Mouse (Mus musculus) liver (tissue): ENCODE measurements at regions not wholly inside any gene's neighbourhood (a gene's known extent, or its start where the extent isn't known, plus 50 kb on each side); places are given as distances from the start of the nearest gene placed in this dataset.
"Not testable (repeated sequence)": the region's sequence is repeated elsewhere in the genome, so short reads cannot be mapped to it uniquely, and the experiment has no call there.

Experiments used
- DNase-seq: peaks from one replicate; pipeline ENCODE4 v3.0.0-alpha.2; 2020; ENCODE audit warnings: mixed read lengths

- DNase-seq: no peak
Measured at GRCm38 (mm10) chr8:37048912-37049692, 55.7 kb downstream of the AI429214 start.

GRCm38 (mm10) chr8:37049969-37050683 is 56.7 kb downstream of the AI429214 start:
- DNase-seq: no peak

GRCm38 (mm10) chr8:37050684-37051028 is 57.3 kb downstream of the AI429214 start:
- DNase-seq: no peak

DNA sequence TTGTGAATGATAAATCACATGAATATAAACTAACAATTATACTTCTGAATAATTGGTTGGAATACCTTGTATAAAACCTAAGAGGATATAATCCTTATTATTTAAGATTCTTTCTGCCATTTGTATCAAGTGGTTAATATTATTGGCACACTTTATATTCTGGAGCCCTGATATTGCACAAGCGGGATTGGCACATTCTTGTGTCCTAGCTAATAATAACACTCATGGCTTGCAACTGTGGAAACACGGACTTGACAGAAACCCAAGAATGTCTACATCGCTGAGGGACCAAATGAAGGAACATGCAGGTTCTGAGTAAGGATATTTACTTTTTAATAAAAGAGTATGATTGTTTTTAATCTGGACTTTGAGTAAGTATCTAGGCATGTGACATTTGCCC is 63.0 kb downstream of the AI429214 start:
- no peak for DNase-seq

DNA sequence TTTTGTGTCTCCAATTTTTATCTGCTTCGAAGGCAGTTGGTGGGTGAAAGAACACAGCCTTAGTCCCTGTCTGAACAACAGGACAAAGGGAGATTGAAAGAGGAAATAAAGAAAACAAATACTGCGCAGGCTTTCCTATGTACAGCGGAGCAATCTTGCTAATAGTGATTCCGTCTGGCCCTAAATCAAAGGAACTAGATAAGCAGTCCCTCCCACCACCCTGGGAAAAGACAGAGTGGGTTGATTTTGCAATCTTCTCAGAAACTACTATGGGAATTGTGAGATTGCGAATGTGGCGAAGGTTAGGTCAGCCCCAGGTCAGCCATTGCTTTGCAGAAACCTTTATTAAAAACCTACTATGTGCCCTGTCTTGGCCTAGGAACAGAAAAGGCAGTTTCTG is 65.0 kb downstream of the AI429214 start:
- no peak for DNase-seq

- DNase-seq: peak; percentile 67
Measured at GRCm38 (mm10) chr8:37062012-37062944, 68.9 kb downstream of the AI429214 start.

DNA sequence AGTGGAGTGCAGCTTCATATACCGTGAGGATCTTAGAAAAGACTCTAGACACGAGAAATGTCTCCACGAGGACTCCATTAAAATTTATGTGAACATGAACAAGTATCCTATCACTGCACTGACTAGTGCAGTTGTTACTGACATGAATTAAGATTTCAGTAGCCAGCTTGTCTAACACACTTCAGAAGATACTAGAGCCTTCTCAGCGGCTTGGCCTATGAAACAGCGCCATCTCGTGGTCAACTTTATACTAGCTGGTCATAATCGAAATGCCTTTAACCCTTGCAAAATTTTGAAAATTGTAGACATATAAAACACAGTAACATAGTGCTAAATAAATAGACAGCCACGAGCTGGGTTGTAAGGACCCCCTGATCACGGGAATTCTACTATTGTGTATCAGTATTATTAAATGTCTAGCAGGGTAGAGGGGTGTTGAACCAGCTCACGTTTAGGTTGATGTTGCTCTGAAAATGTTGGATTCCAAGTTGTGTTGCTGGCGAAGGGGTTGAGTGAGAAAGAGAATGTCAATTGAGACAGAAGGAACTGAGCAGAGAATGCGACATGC is 70.4 kb downstream of the AI429214 start:
- peak; percentile 57 for DNase-seq

DNA sequence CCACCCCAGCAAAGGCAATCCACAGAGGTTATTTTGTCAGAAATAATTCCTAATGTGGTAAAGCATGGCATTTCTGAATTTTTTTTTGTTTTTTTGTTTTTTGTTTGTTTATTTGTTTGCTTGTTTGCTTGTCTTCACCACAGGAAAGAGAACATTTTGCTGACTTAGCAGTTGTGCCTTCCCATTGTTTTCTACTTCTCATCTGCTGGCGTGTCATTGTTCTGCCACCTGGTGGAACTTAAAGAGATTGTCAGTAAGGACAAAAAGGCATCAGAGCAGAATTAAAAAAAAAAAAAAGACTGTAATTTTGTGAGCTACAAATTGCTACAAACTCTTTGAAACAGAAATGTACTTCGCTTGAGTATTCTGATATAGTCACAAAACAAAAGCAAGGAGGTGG is 79.5 kb downstream of the AI429214 start:
- DNase-seq: no peak

- no peak for DNase-seq
Measured at GRCm38 (mm10) chr8:37099727-37100126, 106.3 kb downstream of the AI429214 start.

DNA sequence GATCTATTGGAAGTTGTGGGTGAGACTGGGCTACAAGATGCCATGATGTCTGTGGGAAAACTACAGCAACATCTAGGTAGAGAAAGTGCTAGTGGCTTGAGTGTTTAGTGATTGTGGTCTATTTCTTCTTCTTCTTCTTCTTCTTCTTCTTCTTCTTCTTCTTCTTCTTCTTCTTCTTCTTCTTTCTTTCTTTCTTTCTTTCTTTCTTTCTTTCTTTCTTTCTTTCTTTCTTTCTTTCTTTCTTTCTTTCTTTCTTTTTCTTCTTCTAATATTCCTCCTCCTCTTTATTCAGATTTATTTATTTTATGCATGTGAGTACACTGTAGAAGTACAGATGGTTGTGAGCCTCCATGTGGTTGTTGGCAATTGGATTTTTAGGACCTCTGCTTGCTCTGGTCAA is 119.0 kb downstream of the AI429214 start:
- not testable (repeated sequence) for DNase-seq

- DNase-seq: no peak
Measured at GRCm38 (mm10) chr8:37125834-37126233, 132.4 kb downstream of the AI429214 start.

GRCm38 (mm10) chr8:37129670-37130069 is 136.3 kb downstream of the AI429214 start:
- no peak for DNase-seq

DNA sequence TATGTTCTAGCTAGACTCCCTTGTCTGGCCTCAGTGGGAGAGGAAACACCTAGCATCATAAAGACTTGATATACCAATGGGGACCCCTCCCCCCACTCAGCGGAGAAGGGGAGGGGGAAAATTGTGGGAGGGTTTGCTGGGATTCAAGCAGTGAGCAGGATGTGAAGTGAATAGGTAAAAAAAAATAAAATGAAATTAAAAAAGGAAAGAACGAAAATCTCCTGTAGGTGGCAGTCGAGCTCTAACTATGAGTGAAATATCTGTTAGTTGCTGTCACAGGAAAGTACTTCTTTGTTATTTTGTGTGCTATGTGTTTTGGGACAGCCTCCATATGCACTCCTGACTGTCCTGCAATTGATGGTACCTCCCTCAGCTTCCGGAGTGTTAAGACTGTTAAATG is 138.6 kb downstream of the AI429214 start:
- DNase-seq: no peak

DNA sequence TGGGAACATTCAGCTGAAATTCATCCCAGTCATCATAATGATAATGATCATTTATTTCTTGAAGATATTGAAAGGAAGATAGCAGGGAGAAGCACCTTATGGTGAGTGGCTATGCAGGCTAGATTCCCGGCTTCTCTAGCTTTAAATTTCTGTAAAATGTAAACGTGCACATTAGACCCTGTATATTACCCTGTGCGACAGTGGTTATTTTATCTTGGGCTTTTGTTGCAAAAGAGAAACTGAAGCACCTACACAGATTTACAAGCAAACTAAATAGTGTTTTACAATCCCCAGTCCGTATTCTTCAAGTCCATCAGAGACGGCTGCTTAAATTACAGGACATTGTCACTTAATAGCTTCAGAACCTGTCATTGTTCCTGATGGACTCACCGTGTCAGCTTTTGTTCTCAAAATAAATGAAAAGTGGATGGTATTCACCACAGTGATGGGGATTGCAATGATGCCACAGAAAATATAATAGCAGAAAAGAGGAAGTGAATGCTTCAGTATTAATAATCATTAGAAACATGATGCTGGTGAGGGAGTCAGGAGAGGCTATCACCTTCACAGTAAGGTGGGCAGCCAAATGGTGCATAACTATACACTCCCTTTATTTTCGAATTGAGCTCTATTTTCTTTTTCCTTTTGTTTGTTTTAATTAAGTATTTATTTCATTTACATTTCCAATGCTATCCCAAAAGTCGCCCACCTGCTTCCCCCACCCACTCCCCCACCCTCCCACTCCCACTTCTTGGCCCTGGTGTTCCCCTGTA is 141.0 kb downstream of the AI429214 start:
- no peak for DNase-seq

GRCm38 (mm10) chr8:37150286-37150685 is 156.9 kb downstream of the AI429214 start:
- no peak for DNase-seq

DNA sequence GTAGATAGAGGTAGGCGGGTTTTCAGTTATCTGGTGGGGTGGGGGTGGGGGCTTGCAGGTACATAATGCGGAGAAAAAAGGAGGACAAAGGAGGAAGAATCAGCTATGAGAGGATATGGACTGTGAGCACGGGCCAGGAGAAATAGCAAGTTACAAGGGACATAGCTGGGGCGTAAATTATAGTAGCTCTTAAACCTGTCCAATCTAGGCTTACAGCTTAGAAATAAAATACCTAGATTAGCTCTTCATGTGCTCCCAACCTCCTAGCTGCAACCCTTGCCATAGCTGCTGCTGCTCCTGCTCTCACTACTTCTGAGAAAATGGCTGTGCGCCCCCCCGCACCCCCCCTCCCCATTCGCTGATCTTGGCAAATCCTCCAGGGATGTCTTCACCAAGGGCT is 161.0 kb downstream of the AI429214 start:
- no peak for DNase-seq

DNA sequence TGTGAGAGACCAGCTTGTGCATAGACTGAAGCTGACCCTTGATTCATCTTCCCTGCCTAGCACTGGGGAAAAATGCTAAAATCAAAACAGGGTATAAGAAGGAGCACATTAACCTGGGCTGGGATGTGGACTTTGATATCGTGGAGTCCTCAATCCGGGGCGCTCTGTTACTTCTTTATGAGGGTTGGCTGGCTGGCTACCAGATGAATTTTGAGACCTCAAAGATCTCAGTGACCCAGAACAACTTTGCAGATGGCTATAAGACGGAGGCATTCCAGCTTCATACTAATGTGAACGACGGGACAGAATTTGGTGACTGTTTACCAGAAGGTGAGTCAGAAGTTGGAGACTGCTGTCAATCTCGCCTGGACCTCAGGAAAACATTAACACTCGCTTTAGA is 161.5 kb downstream of the AI429214 start:
- no peak for DNase-seq

DNA sequence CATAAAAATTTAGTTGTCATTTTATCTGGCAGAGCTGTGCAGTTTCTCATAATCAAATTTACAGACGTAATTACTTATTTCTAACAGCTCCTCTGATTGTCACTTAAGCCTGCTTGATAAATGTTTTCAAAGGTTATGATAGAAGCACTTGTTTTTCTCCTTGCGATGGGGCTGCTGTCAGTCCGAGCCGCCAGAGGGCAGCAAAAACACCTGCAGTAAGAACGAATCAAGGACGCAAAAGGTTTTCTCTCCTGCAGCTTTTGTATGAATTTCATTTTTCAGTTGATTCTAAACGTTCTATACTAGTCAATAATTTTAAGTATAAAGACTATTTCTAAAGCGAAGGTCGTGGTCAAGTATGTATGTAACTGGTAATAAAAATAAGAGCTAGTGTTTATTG is 166.1 kb downstream of the AI429214 start:
- peak; percentile 56 for DNase-seq

DNA sequence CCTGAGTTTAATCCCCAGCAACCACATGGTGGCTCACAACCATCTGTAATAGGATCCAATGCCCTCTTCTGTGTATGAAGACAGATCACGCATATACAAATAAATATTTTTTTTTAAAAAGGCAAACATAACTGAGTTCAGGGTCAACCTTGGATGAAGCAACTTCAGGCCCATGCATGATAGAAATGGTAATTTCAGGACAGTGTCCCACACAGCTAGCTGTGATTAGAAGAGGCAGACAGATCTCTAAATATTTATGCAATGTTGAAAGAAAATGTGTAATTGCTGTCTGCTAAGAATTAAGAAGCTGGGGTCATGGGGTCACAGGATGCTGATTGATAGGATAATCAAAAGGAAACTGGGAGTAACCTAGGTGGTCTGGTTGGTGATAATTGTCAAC is 203.5 kb downstream of the AI429214 start:
- DNase-seq: no peak

GRCm38 (mm10) chr8:37215894-37216293 is 222.5 kb downstream of the AI429214 start:
- DNase-seq: no peak

GRCm38 (mm10) chr8:37227091-37227490 is 233.7 kb downstream of the AI429214 start:
- DNase-seq: no peak

DNA sequence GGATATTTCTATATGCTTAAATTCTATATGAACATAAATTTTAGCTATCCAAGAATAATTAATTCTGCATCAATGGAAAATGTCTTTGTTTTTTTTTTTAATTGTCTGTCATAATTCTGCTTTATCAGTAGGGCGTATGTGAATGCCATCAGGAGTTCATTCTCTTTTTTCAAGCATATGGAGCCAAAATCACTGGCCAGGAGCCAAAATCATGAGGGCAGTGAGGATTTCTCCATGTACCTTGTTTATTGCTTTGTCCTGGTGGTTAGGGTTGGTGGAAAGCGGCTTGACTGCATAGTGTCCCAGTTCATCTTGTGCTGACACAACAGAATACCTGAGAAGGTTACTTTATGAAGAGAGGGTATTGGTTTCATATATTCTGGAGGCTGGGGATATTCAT is 243.9 kb downstream of the AI429214 start:
- DNase-seq: no peak
